Mouse (Mus musculus): ENCODE results near the gene Trmt112. TPM values are rescaled to one million over a fixed set of nuclear protein-coding genes. Genes with fewer than 3 reads are reported as not detected.

Trmt112 gene
- polyA plus RNA-seq, 1 experiment from 2014 or later, result 136 TPM

GRCm38 (mm10) chr19:6956461-6956860 lies 47.0 kb downstream of the Trmt112 start:
- peaks cover 20% of the 10 kb centered on the region; the same call in 1 of the 2 replicates for H3K36me3 ChIP-seq
- H3K4me3 ChIP-seq (replicated peaks), result no peak overlapping the region
- WGBS, result 73% methylated on average over 10 of the region's 10 CpGs

More at GRCm38 (mm10) chr19:6956461-6956860, 47.0 kb downstream of the Trmt112 start:
- H3K9ac ChIP-seq (replicated peaks), result no peak overlapping the region
- peaks cover 14% of the 10 kb centered on the region for H3K4me1 ChIP-seq (replicated peaks)
- H3K27ac ChIP-seq, result no peak overlapping the region
- ATAC-seq, result no peak
- H3K4me2 ChIP-seq (replicated peaks), result no peak overlapping the region
- no peaks in the 10 kb centered on the region for H3K9me3 ChIP-seq
- H3K27me3 ChIP-seq, result no peaks in the 10 kb centered on the region

Small RNA genes within 50 kb of the gene (microRNA-seq; reads per million reads assigned to microRNA genes)
- 1.9 reads per million for gene Mir6990

Other genes with a start within 250 kb of the Trmt112 start
- gene Rps6ka4, start 69.1 kb upstream of the Trmt112 start, polyA plus RNA-seq (2015; fragmentation: Nextera tagmentation; extraction: Ambion mirVana), result 4.9 and 5.4 TPM in 2 replicates
- 0.22 and 0.51 TPM in 2 replicates for gene Ccdc88b, start 51.5 kb upstream of the Trmt112 start, polyA plus RNA-seq (2015; fragmentation: Nextera tagmentation; extraction: Ambion mirVana)
- gene Prdx5, start 408 bp downstream of the Trmt112 start, polyA plus RNA-seq (2015; fragmentation: Nextera tagmentation; extraction: Ambion mirVana), result 231 and 236 TPM in 2 replicates
- 14.5 and 18.3 TPM in 2 replicates for gene Esrra, start 12.1 kb downstream of the Trmt112 start, polyA plus RNA-seq (2015; fragmentation: Nextera tagmentation; extraction: Ambion mirVana)
- gene Catsperz, start 15.7 kb downstream of the Trmt112 start, polyA plus RNA-seq (2015; fragmentation: Nextera tagmentation; extraction: Ambion mirVana), result 0.55 TPM in 1 of 2 replicates, not detected in the other
- 0.28 and 0.79 TPM in 2 replicates for gene Kcnk4, start 24.8 kb downstream of the Trmt112 start, polyA plus RNA-seq (2015; fragmentation: Nextera tagmentation; extraction: Ambion mirVana)
- 75.5 and 84.3 TPM in 2 replicates for gene Bad, start 32.2 kb downstream of the Trmt112 start, polyA plus RNA-seq (2015; fragmentation: Nextera tagmentation; extraction: Ambion mirVana)
- gene Gpr137, start 32.8 kb downstream of the Trmt112 start, polyA plus RNA-seq (2015; fragmentation: Nextera tagmentation; extraction: Ambion mirVana), result 46.1 and 50.3 TPM in 2 replicates
- 116 and 151 TPM in 2 replicates for gene Ppp1r14b, start 65.3 kb downstream of the Trmt112 start, polyA plus RNA-seq (2015; fragmentation: Nextera tagmentation; extraction: Ambion mirVana)
- gene Plcb3, start 66.8 kb downstream of the Trmt112 start, polyA plus RNA-seq (2015; fragmentation: Nextera tagmentation; extraction: Ambion mirVana), result 9.6 and 11.6 TPM in 2 replicates
- 88.5 and 100 TPM in 2 replicates for gene Fkbp2, start 70.8 kb downstream of the Trmt112 start, polyA plus RNA-seq (2015; fragmentation: Nextera tagmentation; extraction: Ambion mirVana)
- 23.2 and 28.3 TPM in 2 replicates for gene Vegfb, start 78.0 kb downstream of the Trmt112 start, polyA plus RNA-seq (2015; fragmentation: Nextera tagmentation; extraction: Ambion mirVana)
- 24.2 and 25.4 TPM in 2 replicates for gene Dnajc4, start 82.9 kb downstream of the Trmt112 start, polyA plus RNA-seq (2015; fragmentation: Nextera tagmentation; extraction: Ambion mirVana)
- gene Nudt22, start 86.4 kb downstream of the Trmt112 start, polyA plus RNA-seq (2015; fragmentation: Nextera tagmentation; extraction: Ambion mirVana), result 20.2 and 21.7 TPM in 2 replicates
- gene Trpt1, start 86.4 kb downstream of the Trmt112 start, polyA plus RNA-seq (2015; fragmentation: Nextera tagmentation; extraction: Ambion mirVana), result 15.6 and 15.8 TPM in 2 replicates
- 3.9 and 4.8 TPM in 2 replicates for gene Fermt3, start 109.8 kb downstream of the Trmt112 start, polyA plus RNA-seq (2015; fragmentation: Nextera tagmentation; extraction: Ambion mirVana)
- 258 and 273 TPM in 2 replicates for gene Stip1, start 130.3 kb downstream of the Trmt112 start, polyA plus RNA-seq (2015; fragmentation: Nextera tagmentation; extraction: Ambion mirVana)
- gene Macrod1, start 147.1 kb downstream of the Trmt112 start, polyA plus RNA-seq (2015; fragmentation: Nextera tagmentation; extraction: Ambion mirVana), result 2.9 and 3.0 TPM in 2 replicates
- gene Flrt1, start 196.0 kb downstream of the Trmt112 start, polyA plus RNA-seq (2015; fragmentation: Nextera tagmentation; extraction: Ambion mirVana), result 8.3 and 9.2 TPM in 2 replicates

Measured in midbrain, embryonic 13.5 days (tissue).